Mouse (Mus musculus) frontal cortex, adult 2 months (tissue): ENCODE results near the gene Fgfr4. TPM values are rescaled to one million over a fixed set of nuclear protein-coding genes. Genes with fewer than 3 reads are reported as not detected.
"Not testable (repeated sequence)": the region's sequence is repeated elsewhere in the genome, so short reads cannot be mapped to it uniquely, and the experiment has no call there.

Source experiments
- DNase-seq, 2 experiments: peaks; one replicate each; pipeline ENCODE4 v3.0.0; 2022; ENCODE audit warnings: low spot score in 1 of 2; ENCODE audit errors: extremely low spot score in 1 of 2
- polyA plus RNA-seq: library from polyadenylated mRNA; depleted of rRNA; stranded (reverse); fragments of >200 nt; gene quantifications from 2 replicates; pipeline ENCODE4 v1.2.3, GENCODE M21; 2012

Fgfr4 gene
- polyA plus RNA-seq, 1 experiment: 0.54 TPM

DNA sequence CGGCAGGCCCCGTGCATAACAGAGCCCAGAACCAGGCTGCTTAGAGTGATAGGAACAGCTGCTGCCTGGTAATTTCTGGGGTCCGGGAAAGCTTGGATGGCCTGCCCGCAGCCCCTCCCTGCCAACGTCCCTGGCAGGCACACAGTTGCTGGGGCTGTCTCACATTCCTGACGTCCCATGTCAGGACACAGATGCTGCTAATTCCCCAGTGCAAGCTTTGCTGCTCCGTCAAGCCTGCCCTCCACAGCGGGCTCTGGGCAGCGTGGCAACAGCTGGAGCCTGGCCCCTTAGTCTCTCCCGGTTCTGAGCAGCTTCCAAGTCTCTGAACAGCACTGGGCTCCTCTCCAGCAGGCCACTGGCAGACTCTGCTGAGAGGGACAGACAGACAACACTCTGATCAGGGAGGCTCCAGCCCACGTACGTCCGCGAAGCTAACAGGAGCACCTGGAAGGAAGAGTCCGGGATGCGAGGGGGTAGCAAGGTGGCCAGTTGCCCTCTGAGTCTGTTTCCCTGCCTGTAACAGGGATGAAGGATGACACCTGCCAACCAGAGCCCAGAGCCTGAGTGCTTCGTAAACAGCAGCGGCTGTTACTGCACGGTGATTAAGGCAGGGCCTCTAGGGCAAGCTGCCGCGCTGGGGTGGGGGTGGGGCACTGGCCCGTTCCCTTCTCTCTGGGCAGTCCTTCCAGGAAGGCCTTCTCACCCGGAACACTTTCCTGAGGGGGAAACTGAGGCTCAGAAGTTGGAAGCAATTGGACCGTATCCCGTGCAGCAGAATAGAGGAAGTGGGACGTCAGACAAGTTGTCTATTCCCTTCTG lies 19.3 kb downstream of the Fgfr4 start:
- DNase-seq: peak in 1 of 2 experiments; percentile 50

DNA sequence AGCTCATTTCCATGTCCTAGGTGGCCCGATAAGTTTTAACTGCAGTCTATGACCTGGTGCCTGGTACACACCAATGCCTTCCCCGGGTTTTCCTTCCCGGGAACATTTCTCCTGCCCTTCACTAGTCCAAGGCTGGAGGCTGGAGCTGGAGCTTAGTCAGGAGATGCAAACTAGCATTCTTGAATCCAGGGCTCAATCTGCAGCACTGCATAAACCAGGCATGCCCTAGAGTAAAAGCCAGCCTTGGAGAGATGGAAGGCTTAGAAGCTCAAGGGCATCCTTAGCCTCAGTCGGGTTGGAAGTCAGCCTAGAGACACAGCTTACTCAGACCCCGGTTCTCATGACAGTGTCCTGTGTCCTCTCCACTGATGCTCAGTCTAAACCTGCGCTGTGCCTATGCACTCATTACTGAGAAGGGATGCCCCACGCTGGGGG lies 19.9 kb downstream of the Fgfr4 start:
- DNase-seq: no peak

DNA sequence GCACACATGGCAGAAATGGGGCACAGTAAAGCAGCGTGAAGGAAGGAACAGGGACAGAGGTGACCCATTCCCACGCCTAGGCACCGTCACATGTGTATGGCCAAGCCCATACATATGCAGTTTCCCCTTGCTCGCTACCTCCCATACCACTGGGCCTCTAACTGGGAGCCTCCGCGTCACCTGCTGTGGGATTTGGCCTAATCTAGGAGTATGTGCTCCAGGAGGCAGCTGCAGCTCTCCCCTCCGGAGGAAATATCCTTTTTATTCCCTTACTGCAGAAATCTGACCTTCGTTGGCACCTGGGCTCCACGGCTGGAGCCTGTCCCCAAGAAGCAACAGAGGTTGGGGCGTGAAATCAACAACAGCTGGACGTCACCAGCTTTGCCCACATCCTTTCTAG lies 21.9 kb downstream of the Fgfr4 start:
- DNase-seq: no peak

DNA sequence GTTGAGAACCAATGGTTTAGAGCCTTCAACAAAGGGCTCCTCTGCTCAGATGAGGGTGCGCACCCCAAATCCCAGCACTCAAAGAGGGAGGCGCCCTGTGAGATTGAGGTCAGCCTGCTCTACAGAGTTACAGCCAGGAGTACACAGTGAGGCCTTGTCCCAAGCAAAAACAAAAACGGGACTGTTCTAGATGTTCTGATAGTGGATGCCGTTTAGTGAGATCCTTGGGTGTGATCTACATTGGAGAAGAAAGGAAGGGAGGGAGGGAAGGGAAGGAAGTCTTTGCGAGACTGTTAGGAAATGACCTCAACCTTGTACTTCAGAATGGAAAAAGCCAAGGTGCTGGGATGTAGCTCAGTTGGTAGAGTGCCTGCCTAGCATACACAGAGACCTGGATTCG lies 23.8 kb downstream of the Fgfr4 start:
- no peak for DNase-seq

DNA sequence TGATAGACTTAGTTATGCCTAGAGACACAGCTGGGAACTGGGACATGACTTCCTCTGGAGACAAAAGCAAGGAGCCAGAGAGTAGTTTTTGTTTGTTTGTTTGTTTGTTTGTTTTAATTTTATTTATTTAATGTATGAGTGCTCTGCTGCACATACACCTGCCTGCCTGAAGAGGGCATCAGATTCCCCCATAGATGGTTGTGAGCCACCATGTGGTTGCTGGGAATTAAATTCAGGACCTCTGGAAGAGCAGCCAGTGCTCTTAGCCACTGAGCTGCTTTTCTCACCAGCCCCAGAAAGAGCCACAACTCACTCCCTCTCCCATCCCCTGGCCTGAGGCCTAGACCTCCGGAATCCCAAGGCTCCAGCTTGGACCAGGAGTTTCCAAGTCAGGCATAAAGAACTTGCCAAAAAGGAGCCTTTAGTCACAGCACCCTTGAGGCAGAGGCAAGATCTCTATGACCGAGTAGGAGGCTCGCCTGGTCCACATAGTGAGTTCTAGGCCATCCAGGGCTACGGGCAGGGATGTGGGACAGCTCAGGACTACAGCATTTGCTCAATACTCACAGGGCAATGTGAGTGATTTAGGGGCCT lies 25.6 kb downstream of the Fgfr4 start:
- no peak for DNase-seq

DNA sequence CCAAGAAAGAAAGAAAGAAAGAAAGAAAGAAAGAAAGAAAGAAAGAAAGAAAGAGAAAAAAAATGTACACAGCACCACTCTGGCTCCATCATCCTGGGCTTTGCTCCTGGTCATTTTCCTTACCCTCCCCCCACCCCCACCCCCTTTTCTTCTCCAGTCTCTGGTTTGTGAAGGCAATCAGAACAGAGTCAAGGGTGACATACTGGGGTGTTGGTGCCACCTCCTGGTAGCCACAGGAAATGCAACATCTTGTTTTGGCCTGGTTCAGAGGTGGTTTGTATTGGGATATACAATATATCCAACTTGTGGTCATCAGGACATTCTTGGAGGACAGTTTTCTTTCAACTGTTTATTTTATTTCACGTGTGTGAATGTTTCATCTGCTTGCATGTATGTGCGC lies 26.1 kb downstream of the Fgfr4 start:
- DNase-seq: peak; percentile 49 to 88

DNA sequence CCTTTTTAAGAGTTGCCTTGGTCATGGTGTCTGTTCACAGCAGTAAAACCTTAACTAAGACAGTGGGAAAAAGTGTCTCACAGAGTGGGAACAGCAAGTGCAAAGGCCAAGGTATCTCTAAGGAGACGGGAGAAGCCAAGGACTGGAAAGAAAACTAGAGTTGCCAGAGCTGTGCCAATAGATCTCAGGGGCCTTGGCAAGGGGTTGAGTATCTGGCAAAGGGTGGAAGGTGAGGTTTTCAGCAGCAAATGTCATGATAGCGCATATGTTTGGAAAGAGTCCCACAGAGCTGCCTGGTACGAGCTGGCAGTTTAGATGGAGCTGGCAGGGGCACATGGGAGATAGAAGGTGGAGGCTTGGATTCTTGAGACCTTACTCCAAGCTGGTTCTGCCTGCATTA lies 27.2 kb downstream of the Fgfr4 start:
- DNase-seq: no peak

DNA sequence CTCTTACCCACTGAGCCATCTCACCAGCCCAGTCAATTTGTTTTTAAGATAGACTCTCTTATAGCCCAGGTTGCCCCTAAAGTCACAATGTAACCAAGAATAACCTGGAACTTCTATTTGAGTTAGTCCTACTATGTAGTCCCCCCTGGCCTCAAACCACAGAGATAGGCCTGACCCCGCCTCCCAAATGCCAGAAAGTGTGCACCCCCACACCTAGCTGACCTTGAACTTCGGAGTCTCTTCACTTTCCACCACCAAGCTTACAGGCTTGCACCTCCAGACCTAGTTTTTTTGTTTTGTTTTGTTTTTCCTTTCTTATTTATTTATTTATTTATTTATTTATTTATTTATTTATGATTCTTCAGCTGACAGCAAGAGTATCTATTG lies 29.3 kb downstream of the Fgfr4 start:
- DNase-seq: no peak

DNA sequence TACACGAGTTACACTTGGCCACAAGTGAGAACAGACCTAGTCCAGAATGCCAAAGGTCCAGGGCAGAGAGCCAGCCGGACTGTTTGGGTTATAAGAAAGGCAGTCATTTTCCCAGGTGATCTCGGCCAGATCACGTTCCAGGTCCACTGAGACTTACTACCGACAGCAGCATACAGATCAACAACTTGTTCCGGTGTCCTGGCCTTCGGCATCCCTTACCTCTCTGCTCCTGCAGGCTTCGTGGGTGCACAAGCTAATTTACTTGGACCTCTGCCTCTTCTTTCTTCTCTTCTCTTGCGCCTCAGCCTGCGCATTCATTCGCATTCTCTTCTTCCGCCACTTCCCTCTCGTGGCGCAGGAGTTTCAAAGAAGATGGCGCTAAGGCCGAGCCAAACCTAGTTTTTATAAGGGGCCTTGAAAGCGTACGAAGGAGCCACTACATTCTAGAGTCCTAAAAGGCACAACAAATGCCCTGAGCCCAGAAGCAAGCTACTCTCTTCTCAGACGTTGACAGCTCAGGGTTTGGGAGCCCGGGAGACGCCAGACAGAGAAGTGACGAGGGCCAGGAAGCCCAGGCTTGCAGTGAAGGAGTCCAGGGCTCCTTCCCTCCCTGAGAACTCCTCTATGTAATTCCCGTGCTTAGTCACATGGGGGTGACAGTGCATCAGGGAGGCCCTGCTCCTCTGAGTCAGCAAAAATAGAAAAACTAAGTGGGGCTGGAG lies 29.9 kb downstream of the Fgfr4 start:
- peak in 1 of 2 experiments; percentile 77 for DNase-seq

DNA sequence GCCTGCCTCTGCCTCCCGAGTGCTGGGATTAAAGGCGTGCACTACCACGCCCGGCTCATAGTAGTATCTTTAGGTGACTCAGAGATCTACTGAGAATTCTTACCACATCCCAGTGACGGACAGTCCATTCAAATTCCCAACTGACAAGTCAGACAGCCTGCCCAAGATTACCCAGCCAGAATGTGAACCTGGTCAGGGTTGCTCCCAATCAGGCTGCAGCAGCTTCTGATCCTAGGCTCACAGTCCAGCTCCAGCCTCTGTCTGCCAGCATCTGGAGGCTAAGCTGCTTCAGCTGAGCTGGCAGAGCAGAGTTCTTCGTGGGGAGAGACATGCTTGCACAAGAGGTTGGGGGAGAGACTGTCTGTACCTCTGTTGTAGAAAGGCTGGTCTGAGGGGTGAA lies 30.9 kb downstream of the Fgfr4 start:
- DNase-seq: no peak

DNA sequence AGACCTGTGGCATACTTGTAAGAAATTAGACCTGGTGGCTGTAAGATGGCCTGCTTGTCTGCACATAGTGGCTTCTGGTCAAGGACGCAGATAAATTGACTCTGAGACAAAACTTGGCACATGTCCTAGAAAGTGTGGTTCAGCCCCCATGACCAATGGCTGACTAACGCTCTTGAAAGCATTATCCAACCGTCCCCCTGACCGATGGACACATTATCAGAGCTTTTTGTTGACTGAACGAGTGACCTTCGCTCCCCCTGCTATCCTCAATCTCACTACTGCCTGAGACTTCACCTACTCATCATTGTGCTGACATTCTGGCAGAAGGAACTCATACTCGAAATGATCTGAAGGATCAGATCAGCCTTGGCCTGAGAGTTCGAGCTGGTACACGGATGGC lies 34.6 kb downstream of the Fgfr4 start:
- not testable (repeated sequence) for DNase-seq

DNA sequence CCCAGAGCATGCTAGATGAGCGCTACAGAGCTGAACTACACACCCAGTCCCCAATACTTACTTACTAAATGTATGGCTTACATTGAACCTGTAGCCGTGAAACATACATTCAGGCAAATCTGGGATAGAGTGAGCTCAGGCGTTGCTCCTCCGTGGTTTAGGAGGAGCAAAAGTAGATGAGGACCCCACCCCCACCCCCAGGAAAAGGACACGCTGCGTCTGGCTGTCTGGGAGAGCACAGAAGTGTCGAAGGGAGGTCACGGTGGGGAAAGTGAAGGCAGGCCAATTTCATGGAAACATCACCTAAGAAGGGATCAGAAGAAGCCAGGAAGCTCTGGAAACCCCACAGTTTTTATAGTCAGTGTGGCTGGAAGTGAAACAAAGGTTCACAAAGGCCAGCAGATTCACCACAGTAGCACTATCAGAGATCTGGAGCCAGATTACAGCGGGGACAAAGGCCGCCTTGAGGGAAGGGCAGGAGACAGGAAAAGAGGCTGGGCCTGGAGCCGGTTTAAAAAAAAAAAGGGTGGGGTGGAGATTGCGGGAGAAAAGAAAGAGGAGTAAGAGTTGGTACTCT lies 37.2 kb downstream of the Fgfr4 start:
- DNase-seq: no peak

DNA sequence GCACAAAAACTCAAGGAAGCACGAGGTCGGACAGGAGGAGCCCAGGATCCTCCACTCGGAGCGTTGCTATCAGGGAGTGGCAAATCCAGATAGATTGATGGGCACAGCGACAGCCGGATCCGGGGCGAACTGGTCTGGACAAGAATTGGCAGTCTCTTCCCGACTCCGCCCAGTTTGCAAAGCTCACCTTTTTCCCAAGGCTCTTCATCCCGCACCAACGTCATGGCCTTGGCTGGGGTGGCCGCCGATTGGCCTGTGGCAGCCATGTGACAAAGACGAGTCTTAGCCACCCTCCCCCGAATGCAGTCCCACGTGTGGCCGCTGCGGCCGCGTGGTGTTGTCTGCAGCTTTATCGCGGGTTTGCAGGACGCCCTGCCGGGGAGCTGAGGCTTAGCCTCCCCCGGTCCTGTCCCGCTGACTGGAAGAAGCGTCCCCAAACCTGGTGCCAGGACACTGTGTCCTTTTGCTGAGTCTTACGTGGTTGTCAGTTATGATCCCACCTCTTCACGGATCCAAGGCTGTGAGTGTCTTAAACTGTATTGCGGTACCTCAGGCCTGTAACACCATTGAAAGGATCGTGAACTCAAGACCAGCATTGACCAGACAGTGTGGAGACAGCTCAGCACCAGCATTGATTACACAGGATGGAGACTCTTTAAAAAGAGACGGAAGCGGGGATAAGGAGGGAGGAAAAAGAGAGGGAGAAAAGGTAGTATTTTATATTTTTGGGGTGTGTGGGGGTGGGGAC lies 37.9 kb downstream of the Fgfr4 start:
- DNase-seq: peak; percentile 93 to 95

DNA sequence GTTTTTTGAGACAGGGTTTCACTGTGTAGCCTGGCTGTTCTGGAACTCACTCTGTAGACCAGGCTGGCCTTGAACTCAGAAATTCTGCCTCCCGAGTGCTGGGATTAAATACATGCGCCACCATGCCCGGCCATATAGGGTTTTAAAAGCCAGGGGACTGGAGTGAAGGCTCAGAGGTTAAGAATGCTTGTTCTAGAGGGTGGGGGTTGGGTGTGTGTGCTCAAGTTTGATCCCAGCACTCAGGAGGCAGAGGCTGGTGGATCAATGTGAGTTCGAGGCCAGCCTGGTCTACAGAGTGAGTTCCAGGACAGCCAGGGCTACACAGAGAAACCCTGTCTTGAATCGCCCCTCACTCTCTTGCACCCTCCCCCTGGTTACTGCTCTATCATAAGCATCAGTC lies 39.1 kb downstream of the Fgfr4 start:
- DNase-seq: no peak

DNA sequence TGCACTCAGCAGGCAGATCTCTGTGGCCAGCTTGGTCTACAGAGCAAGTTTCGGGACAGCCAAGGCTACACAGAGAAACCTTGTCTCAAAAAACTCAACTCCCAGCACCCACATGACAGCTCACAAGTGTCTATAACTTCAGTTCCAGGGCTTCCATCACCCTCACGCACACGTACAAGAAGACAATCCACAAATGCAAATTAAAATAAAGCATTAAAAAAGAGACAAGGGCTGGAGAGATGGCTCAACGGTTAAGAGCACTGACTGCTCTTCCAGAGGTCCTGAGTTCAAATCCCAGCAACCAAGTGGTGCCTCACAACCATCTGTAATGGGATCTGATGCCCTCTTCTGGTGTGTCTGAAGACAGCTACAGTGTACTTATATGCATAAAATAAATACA lies 50.3 kb downstream of the Fgfr4 start:
- DNase-seq: not testable (repeated sequence)

DNA sequence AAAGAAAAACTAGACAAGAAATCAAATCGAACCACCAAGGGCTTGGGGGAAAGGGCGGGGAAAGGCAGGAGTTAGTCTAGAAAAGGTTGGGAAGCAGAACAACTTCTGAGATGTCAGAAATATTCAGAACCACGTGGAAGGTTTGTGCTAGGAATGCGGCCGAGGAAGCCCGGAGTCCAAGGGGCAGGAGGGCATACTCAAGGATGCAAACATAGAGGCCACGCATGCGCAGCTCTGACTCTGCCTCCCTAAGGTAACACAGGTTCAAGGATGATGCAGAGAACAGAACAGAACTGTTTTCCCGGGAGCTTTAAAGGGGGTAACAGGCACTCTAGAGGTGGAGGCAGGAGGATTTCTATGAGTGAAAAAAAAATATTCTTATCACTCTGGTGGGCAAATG lies 51.3 kb downstream of the Fgfr4 start:
- DNase-seq: no peak

DNA sequence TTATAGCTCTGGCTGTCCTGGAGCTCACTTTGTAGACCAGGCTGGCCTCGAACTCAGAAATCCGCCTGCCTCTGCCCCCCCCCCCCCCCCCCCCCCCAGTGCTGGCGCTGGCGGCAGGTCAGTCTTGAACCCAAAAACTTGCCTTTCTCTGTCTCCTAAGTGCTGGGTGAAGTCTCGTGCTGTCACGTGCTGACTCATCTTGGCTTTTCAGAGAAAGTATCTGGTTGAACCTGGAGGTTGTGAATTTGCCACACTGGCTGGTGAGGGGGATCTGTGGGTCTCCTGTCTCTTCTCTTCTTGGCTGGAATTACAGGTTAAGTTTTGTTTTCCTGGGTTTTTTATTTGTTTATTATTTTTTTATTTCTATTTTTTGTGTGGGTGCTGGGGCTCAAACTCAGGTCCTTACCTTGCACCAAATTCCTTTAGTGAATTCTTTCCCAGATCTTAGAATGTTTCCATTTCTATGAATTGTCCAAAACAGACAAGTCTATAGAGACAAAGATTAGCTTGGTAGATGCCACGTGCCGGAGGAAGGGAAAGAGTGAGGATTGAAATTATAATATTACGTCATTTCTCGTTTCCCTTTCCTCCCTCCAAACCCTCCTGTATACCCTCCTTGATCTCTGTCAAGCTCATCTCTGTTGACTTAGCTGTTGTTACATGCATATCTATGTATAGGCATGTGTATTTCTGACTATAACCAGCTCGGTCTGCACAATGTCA lies 52.4 kb downstream of the Fgfr4 start:
- no peak for DNase-seq

DNA sequence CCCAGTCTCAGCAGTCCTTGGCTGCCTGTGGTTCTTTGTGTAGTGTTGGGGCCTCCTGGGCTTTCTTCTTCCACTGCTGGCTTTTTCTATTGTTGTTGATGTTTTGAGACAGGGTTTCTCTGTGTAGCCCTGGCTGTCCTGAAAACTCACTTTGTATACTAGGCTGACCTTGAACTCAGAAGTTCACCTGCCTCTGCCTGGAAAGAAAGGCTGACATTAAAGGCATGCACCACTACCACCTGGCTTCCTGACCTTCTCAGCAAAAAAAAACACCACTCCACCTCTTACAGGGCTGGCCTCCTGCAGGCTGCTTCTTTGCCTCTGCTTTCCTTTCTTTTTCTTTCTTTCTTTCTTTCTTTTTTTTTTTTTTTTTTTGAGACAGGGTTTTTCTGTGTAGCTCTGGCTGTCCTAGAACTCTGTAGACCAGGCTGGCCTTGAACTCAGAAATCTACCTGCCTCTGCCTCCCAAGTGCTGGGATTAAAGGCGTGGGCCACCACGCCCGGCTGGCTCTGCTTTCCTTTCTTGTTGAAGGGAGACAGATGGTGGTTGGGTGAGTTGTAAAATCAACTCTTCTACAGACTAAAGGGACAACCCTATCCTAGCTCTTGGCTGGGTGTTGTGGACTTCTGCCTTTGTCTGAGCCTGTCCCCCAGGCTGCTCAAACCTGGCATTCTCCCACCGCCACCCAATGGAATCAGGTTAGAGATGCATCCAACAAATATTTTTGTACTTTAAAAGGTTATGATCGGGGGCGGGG lies 53.2 kb downstream of the Fgfr4 start:
- DNase-seq: no peak
